Mouse (Mus musculus) hindbrain, embryonic 11.5 days (tissue): ENCODE data around the gene Rab27a. TPM values are rescaled to one million over a fixed set of nuclear protein-coding genes. Genes with fewer than 3 reads are reported as not detected.
A peak's percentile ranks its signal among the peaks of the same experiment; 100 is the strongest.
"Not testable (repeated sequence)": the region's sequence is repeated elsewhere in the genome, so short reads cannot be mapped to it uniquely, and the experiment has no call there.

Experiments used
- ATAC-seq: fragments of 200-750 bp; cut with Nextera tagmentation; 2 replicates; pipeline ENCODE4 v1.8.0; 2017; ENCODE audit warnings: mild to moderate bottlenecking, moderate TSS enrichment, moderate library complexity; ENCODE audit not compliant: low FRiP score
- DNase-seq: peaks from one replicate; pipeline ENCODE4 v3.0.0-alpha.2; 2015; ENCODE audit warnings: low spot score
- H3K27ac ChIP-seq: fragments of 300-500 bp; sonication (generic); 2 replicates; pipeline ENCODE4 v1.5.1; 2014; ENCODE audit warnings: mild to moderate bottlenecking, low read depth, low read length
- H3K27me3 ChIP-seq: fragments of 300-500 bp; sonication (generic); 2 replicates; pipeline ENCODE4 v1.6.1; 2014; ENCODE audit warnings: mild to moderate bottlenecking, low read length, moderate library complexity, mixed read lengths; ENCODE audit not compliant: control insufficient read depth, insufficient read depth
- H3K36me3 ChIP-seq: fragments of 300-500 bp; sonication (generic); 2 replicates; pipeline ENCODE4 v1.6.1; 2014; ENCODE audit warnings: mild to moderate bottlenecking, low read length, moderate library complexity, mixed read lengths; ENCODE audit not compliant: control insufficient read depth, insufficient read depth
- H3K4me1 ChIP-seq: fragments of 300-500 bp; sonication (generic); replicated peaks from 2 replicates; pipeline ENCODE4 v1.6.1; 2014; ENCODE audit warnings: low read length, mixed read lengths; ENCODE audit not compliant: control insufficient read depth, insufficient read depth
- H3K4me2 ChIP-seq: fragments of 300-500 bp; sonication (generic); replicated peaks from 2 replicates; pipeline ENCODE4 v1.6.1; 2014; ENCODE audit warnings: mild to moderate bottlenecking, low read depth, low read length
- H3K4me3 ChIP-seq: fragments of 300-500 bp; sonication (generic); 2 replicates; pipeline ENCODE4 v1.5.1; 2014; ENCODE audit warnings: low read depth, low read length
- H3K9ac ChIP-seq: fragments of 300-500 bp; sonication (generic); 2 replicates; pipeline ENCODE4 v1.6.1; 2014; ENCODE audit warnings: low read depth, low read length
- H3K9me3 ChIP-seq: fragments of 300-500 bp; sonication (generic); 2 replicates; pipeline ENCODE4 v1.6.1; 2016; ENCODE audit warnings: low read length; ENCODE audit not compliant: control insufficient read depth
- WGBS: fragments of 180-500 bp; shearing (Covaris S2); extraction: QIAGEN DNeasy Blood & Tissue Kit; methylation state at CpG from one replicate; pipeline ENCODE4 v1.1.7; 2014; 5-methylcytosine and 5-hydroxymethylcytosine counted together
- polyA plus RNA-seq: library from polyadenylated mRNA; unstranded; fragments of >200 nt; fragmentation: Nextera tagmentation; extraction: Ambion mirVana; gene quantifications from 2 replicates; pipeline ENCODE4 v1.2.1, GENCODE M21; 2014

Rab27a gene
- polyA plus RNA-seq, 1 experiment from 2014 or later = 1.1 TPM

DNA sequence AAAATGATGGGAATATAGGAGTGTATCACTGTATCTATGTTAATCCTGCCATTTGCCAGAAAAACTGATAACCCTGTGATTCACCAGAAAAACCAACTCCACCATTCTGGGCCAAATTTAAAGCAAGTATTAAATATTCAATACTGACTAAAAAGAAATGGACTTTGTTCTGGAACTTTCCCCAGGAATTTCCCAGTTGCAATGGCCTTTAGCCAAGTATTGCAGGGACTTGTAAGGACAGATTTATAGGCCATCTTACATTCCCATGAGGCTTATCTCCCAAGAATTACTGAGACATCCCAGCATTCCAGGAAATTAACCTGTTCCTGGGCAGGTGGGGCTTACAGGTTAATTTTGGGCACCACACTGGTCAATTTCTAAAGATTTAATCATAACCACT lies 61.1 kb downstream of the Rab27a start:
- H3K27me3 ChIP-seq = peaks cover 20% of the 10 kb centered on the region

GRCm38 (mm10) chr9:73112919-73113906 lies 68.6 kb downstream of the Rab27a start, which contains the start of gene Rsl24d1:
TSS of gene Rsl24d1 (plus strand) at chr9:73113426.
- H3K27me3 ChIP-seq = no peaks in the 10 kb centered on the region
- H3K4me3 ChIP-seq = peak within 1 kb of the TSS; percentile 98
- peak within 1 kb of the TSS; percentile 67 for H3K4me2 ChIP-seq
- H3K4me1 ChIP-seq = no peaks in the 10 kb centered on the region
- peak; percentile 97 for ATAC-seq
- WGBS = under 1% methylated on average over 64 of the region's 64 CpGs
- no peaks in the 10 kb centered on the region for H3K9me3 ChIP-seq
- DNase-seq = peak; percentile 84
- peak within 1 kb of the TSS; percentile 80 for H3K9ac ChIP-seq
- H3K36me3 ChIP-seq = no peaks in the 10 kb centered on the region
- 0 out of 2 replicates have a peak within 1 kb of the TSS, but pooled peaks have one; percentile 17 for H3K27ac ChIP-seq

More for the DNA sequence above, 61.1 kb downstream of the Rab27a start:
- Histone ChIP-seq H3K9me3 (no peaks in the 10 kb centered on the region), H3K4me3 (no peak overlapping the region), H3K36me3 (no peaks in the 10 kb centered on the region), H3K4me2 (no peak overlapping the region), H3K27ac (no peak overlapping the region), H3K4me1 (0 out of 2 replicates have a peak, but pooled peaks cover 4% of the 10 kb centered on the region), H3K9ac (no peak overlapping the region)
- DNase-seq (no peak), ATAC-seq (no peak)

- not testable (repeated sequence) for ATAC-seq, H3K4me3 ChIP-seq, H3K4me2 ChIP-seq, DNase-seq, H3K27me3 ChIP-seq, H3K27ac ChIP-seq, H3K36me3 ChIP-seq, H3K4me1 ChIP-seq, H3K9me3 ChIP-seq, H3K9ac ChIP-seq
- 87% methylated on average over 5 of the region's 6 CpGs for WGBS
These were observed 72.0 kb downstream of the Rab27a start for GRCm38 (mm10) chr9:73116704-73117103.

DNA sequence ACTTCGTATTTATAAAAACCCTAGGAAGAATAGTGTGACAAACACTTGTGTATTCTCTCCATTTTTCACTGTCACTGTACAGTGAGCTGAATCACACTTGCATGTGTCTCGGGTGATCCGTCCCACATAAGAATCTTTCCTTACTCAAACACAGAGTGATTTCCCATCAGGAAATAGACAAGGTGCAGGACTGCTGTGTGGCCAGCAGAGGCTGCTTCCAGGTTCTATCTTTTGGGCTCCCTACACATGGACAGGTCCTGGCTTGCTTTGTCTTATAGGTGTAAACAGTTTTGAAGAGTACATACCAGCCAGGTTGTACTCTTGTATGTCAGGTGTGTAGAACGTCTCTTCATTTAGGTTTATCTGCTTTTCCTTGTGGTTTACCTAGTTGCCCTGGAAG lies 73.4 kb downstream of the Rab27a start:
- H3K4me1 ChIP-seq = no peaks in the 10 kb centered on the region
- H3K9me3 ChIP-seq = no peaks in the 10 kb centered on the region
- no peaks in the 10 kb centered on the region for H3K27me3 ChIP-seq
- H3K4me3 ChIP-seq = no peak overlapping the region
- no peak for DNase-seq
- H3K9ac ChIP-seq = no peak overlapping the region
- H3K36me3 ChIP-seq = peaks cover 9% of the 10 kb centered on the region; the same call in 1 of the 2 replicates
- ATAC-seq = no peak
- WGBS = 91% methylated on average over 4 of the region's 4 CpGs
- no peak overlapping the region for H3K27ac ChIP-seq
- H3K4me2 ChIP-seq = no peak overlapping the region

GRCm38 (mm10) chr9:73121735-73122134 lies 77.1 kb downstream of the Rab27a start:
- Histone ChIP-seq H3K27ac (no peak overlapping the region), H3K9ac (no peak overlapping the region), H3K4me2 (no peak overlapping the region), H3K4me3 (no peak overlapping the region), H3K4me1 (no peaks in the 10 kb centered on the region), H3K27me3 (no peaks in the 10 kb centered on the region), H3K9me3 (no peaks in the 10 kb centered on the region), H3K36me3 (peaks cover 9% of the 10 kb centered on the region; the same call in 1 of the 2 replicates)
- ATAC-seq = no peak
- WGBS = 79% methylated on average over 8 of the region's 8 CpGs
- DNase-seq = no peak

GRCm38 (mm10) chr9:73125043-73125570 lies 80.5 kb downstream of the Rab27a start:
- H3K27ac ChIP-seq = no peak overlapping the region
- DNase-seq = no peak
- 96% methylated on average over 8 of the region's 8 CpGs for WGBS

DNA sequence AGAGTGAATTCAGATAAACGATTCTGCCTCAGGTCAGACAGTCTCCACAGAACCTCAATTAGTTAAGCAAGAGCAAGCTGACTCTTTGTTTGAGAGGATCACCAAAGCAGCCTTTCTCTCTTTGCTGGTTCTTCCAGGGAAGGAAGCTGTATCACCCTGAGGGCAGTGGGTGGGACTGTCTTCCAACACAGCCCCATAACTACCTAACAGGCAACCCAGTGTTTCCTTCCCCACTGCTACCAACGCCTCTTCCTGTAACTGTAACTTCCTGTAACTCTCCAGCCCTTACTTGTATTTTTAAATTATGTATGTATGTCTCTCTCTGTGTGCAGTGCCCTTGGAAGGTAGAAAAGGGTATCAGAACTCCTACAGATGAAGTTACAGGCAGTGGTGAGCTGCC lies 82.8 kb downstream of the Rab27a start:
- H3K4me2 ChIP-seq = no peak overlapping the region
- H3K27ac ChIP-seq = no peak overlapping the region
- no peak for ATAC-seq
- no peak overlapping the region for H3K9ac ChIP-seq
- no peaks in the 10 kb centered on the region for H3K9me3 ChIP-seq
- WGBS = 86% methylated on average over 2 of the region's 2 CpGs
- no peaks in the 10 kb centered on the region for H3K36me3 ChIP-seq
- H3K27me3 ChIP-seq = no peaks in the 10 kb centered on the region
- no peak overlapping the region for H3K4me3 ChIP-seq
- no peaks in the 10 kb centered on the region for H3K4me1 ChIP-seq
- no peak for DNase-seq

More at GRCm38 (mm10) chr9:73125043-73125570, 80.5 kb downstream of the Rab27a start:
- no peak overlapping the region for H3K9ac ChIP-seq
- H3K4me1 ChIP-seq = no peaks in the 10 kb centered on the region
- ATAC-seq = no peak
- H3K4me3 ChIP-seq = no peak overlapping the region
- no peaks in the 10 kb centered on the region for H3K27me3 ChIP-seq
- H3K4me2 ChIP-seq = no peak overlapping the region
- peaks cover 9% of the 10 kb centered on the region; the same call in 1 of the 2 replicates for H3K36me3 ChIP-seq
- H3K9me3 ChIP-seq = no peaks in the 10 kb centered on the region

DNA sequence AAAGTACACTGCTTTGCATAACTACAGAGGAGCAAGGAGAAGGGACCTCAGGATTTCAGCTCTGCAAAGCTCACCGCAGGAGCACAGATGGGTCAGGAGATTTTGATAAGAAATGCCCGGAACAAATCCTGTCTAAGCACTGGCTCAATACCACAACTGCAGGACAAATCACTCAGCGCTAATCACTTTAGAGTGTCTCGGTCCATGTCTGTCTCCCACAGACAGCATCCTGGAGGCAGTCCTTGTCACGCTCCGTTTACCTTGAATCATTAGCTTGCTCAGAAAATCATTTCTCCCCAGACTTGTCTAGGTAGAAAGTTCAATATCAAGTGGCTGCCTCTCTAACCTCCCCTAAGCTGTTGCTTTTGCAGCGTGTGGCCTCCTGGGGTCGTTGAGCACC lies 85.2 kb downstream of the Rab27a start:
- Histone ChIP-seq H3K27ac (no peak overlapping the region), H3K4me3 (no peak overlapping the region), H3K9ac (no peak overlapping the region), H3K36me3 (no peaks in the 10 kb centered on the region), H3K4me1 (no peaks in the 10 kb centered on the region), H3K9me3 (no peaks in the 10 kb centered on the region), H3K4me2 (no peak overlapping the region), H3K27me3 (no peaks in the 10 kb centered on the region)
- 74% methylated on average over 8 of the region's 8 CpGs for WGBS
- no peak for DNase-seq
- no peak for ATAC-seq
